ENCODE assay signal across 18 mouse cellular contexts in genomic region chr5:44271564-44271963, GRCm38 (mm10).
"Had no signal": no experiment of that assay in that cellular context is flagged by ENCODE, and none has a peak within 500 bp of the region (broad histone marks: within the 10 kb centered on the region; RNA-seq: fewer than 3 reads in every experiment).

No protein-coding gene starts in this region.

- H3K27ac ChIP-seq: liver, embryonic 15.5 days; lung, embryonic 15.5 days; macrophage; midbrain, embryonic 13.5 days; midbrain, embryonic 15.5 days; neural tube, embryonic 13.5 days; stomach, embryonic 15.5 days; stomach, postnatal 0 days had no signal

- H3K4me3 ChIP-seq: liver, embryonic 15.5 days; lung, embryonic 15.5 days; megakaryocyte, embryonic 14.5 days; midbrain, embryonic 13.5 days; midbrain, embryonic 15.5 days; neural tube, embryonic 13.5 days; stomach, embryonic 15.5 days had no signal

- ATAC-seq: liver, postnatal 0 days; lung, postnatal 0 days; midbrain, embryonic 13.5 days; midbrain, embryonic 15.5 days had no signal

- DNase-seq: liver, postnatal 0 days; lung, adult 2 months; lung, postnatal 14 days; lung, postnatal 36 days; right cerebral cortex, postnatal 14 days; thymus, adult 2 months; thymus, postnatal 14 days; thymus, postnatal 36 days had no signal
